Mouse (Mus musculus) myocyte (in vitro differentiated cells): ENCODE measurements around the gene Cyp1b1. TPM values are rescaled to one million over a fixed set of nuclear protein-coding genes. Genes with fewer than 3 reads are reported as not detected.

ENCODE experiments used
- H3K27me3 ChIP-seq: one replicate; pipeline ENCODE4 v1.6.1; 2011; ENCODE audit not compliant: control insufficient read depth, insufficient read depth, insufficient read length
- H3K36me3 ChIP-seq: one replicate; pipeline ENCODE4 v1.6.1; 2011; ENCODE audit not compliant: control insufficient read depth, insufficient read depth
- H3K4me2 ChIP-seq: one replicate; pipeline ENCODE4 v1.6.1; 2011; ENCODE audit warnings: low read depth, control low read depth
- H3K4me3 ChIP-seq: one replicate; pipeline ENCODE4 v1.5.1; 2011; ENCODE audit warnings: mild to moderate bottlenecking, control low read depth, moderate library complexity
- H3K79me2 ChIP-seq: one replicate; pipeline ENCODE4 v1.6.1; 2011; ENCODE audit not compliant: control insufficient read depth, insufficient read depth
- H3ac ChIP-seq: one replicate; pipeline ENCODE4 v1.6.1; 2011; ENCODE audit not compliant: control insufficient read depth, insufficient read length
- CEBPB ChIP-seq: IDR thresholded peaks from 2 replicates; pipeline ENCODE4 v1.6.1; 2011; ENCODE audit warnings: mild to moderate bottlenecking, moderate library complexity; ENCODE audit not compliant: poor library complexity, insufficient read depth, severe bottlenecking
- E2F4 ChIP-seq: IDR thresholded peaks from one replicate; pipeline ENCODE4 v1.6.1; 2011; ENCODE audit warnings: mild to moderate bottlenecking, control low read depth, moderate library complexity; ENCODE audit not compliant: insufficient read depth
- MAX ChIP-seq: IDR thresholded peaks from one replicate; pipeline ENCODE4 v1.6.1; 2011; ENCODE audit warnings: low read depth, mild to moderate bottlenecking, control low read depth
- MYOD1 ChIP-seq, 3 experiments: IDR thresholded peaks; one replicate each; pipeline ENCODE4 v1.6.1; 2011; ENCODE audit warnings: control low read depth in 2 of 3, low read depth in 2 of 3, mild to moderate bottlenecking in 2 of 3, moderate library complexity in 1 of 3; ENCODE audit not compliant: insufficient read length in 2 of 3, control insufficient read depth in 1 of 3
- MYOG ChIP-seq, 3 experiments: IDR thresholded peaks; one replicate each; pipeline ENCODE4 v1.6.1; 2011; ENCODE audit warnings: control low read depth in 2 of 3, low read depth in 2 of 3, mild to moderate bottlenecking in 2 of 3; ENCODE audit not compliant: insufficient read length in 2 of 3, control insufficient read depth in 1 of 3, insufficient read depth in 1 of 3
- POLR2A ChIP-seq: IDR thresholded peaks from one replicate; pipeline ENCODE4 v1.6.1; 2011; ENCODE audit warnings: low read depth, mild to moderate bottlenecking, control low read depth, moderate library complexity; ENCODE audit not compliant: insufficient read length
- POLR2AphosphoS2 ChIP-seq: IDR thresholded peaks from one replicate; pipeline ENCODE4 v1.6.1; 2011; ENCODE audit warnings: low read depth, control low read depth; ENCODE audit not compliant: insufficient read length
- REST ChIP-seq: IDR thresholded peaks from one replicate; pipeline ENCODE4 v1.6.1; 2011; ENCODE audit warnings: mild to moderate bottlenecking, control low read depth, moderate library complexity; ENCODE audit not compliant: insufficient read depth, insufficient read length
- SRF ChIP-seq: IDR thresholded peaks from one replicate; pipeline ENCODE4 v1.6.1; 2011; ENCODE audit warnings: low read depth; ENCODE audit not compliant: control insufficient read depth, insufficient read length
- TCF12 ChIP-seq: IDR thresholded peaks from one replicate; pipeline ENCODE4 v1.6.1; 2011; ENCODE audit warnings: mild to moderate bottlenecking, control low read depth; ENCODE audit not compliant: poor library complexity, insufficient read depth, severe bottlenecking
- TCF3 ChIP-seq: IDR thresholded peaks from one replicate; pipeline ENCODE4 v1.6.1; 2011; ENCODE audit warnings: low read depth, control low read depth; ENCODE audit not compliant: insufficient read length
- USF1 ChIP-seq: IDR thresholded peaks from one replicate; pipeline ENCODE4 v1.6.1; 2011; ENCODE audit warnings: low read depth, mild to moderate bottlenecking, control low read depth, moderate library complexity
- polyA plus RNA-seq: library from polyadenylated mRNA; unstranded; fragments of >200 nt; fragmentation: generic; extraction: Trizol; gene quantifications from one replicate; pipeline ENCODE4 v1.2.1, GENCODE M21; 2012; ENCODE audit warnings: missing spikeins

The Cyp1b1 gene
- polyA plus RNA-seq, 1 experiment: 2.5 TPM

GRCm38 (mm10) chr17:79663393-79664105 is 51.3 kb downstream of the Cyp1b1 start:
- H3K36me3 ChIP-seq: no peaks in the 10 kb centered on the region
- TF ChIP-seq TCF3 (no peak), USF1 (no peak), TCF12 (no peak), CEBPB (no peak), SRF (no peak), POLR2A (no peak), MYOD1 (IDR thresholded peaks at IDR 0.05; ENCODE audit: control insufficient read depth in 1 of 3, insufficient read length in 2 of 3, low read depth in 2 of 3) (no peak), MYOG (IDR thresholded peaks at IDR 0.05; ENCODE audit: control insufficient read depth in 1 of 3, insufficient read depth in 1 of 3, insufficient read length in 2 of 3, low read depth in 2 of 3) (no peak), E2F4 (no peak), REST (no peak), MAX (no peak), POLR2AphosphoS2 (no peak)
- H3ac ChIP-seq: no peak overlapping the region
- H3K27me3 ChIP-seq: no peaks in the 10 kb centered on the region
- no peak overlapping the region for H3K4me2 ChIP-seq
- H3K4me3 ChIP-seq: no peak overlapping the region
- H3K79me2 ChIP-seq: no peaks in the 10 kb centered on the region

- no peak for TF ChIP-seq E2F4
- no peak for TF ChIP-seq POLR2A
- no peak for TF ChIP-seq POLR2AphosphoS2
- TF ChIP-seq TCF3: no peak
- TF ChIP-seq TCF12: no peak
- no peak for TF ChIP-seq USF1
- TF ChIP-seq MYOD1 (IDR thresholded peaks at IDR 0.05; ENCODE audit: control insufficient read depth in 1 of 3, insufficient read length in 2 of 3, low read depth in 2 of 3): no peak
- no peak for TF ChIP-seq MAX
- TF ChIP-seq SRF: no peak
- H3K79me2 ChIP-seq: no peaks in the 10 kb centered on the region
- no peak overlapping the region for H3K4me2 ChIP-seq
- no peaks in the 10 kb centered on the region for H3K36me3 ChIP-seq
- no peak overlapping the region for H3K4me3 ChIP-seq
- H3K27me3 ChIP-seq: no peaks in the 10 kb centered on the region
- no peak overlapping the region for H3ac ChIP-seq
These were observed 53.0 kb downstream of the Cyp1b1 start for GRCm38 (mm10) chr17:79661848-79662247.

GRCm38 (mm10) chr17:79661387-79661786 is 53.5 kb downstream of the Cyp1b1 start:
- no peak overlapping the region for H3ac ChIP-seq
- no peak for TF ChIP-seq POLR2AphosphoS2
- no peak for TF ChIP-seq POLR2A
- TF ChIP-seq TCF3: no peak
- TF ChIP-seq CEBPB: no peak
- TF ChIP-seq SRF: no peak
- no peak for TF ChIP-seq TCF12
- TF ChIP-seq MYOD1 (IDR thresholded peaks at IDR 0.05; ENCODE audit: control insufficient read depth in 1 of 3, insufficient read length in 2 of 3, low read depth in 2 of 3): no peak
- no peak overlapping the region for H3K4me2 ChIP-seq
- H3K4me3 ChIP-seq: no peak overlapping the region
- no peaks in the 10 kb centered on the region for H3K36me3 ChIP-seq
- H3K79me2 ChIP-seq: no peaks in the 10 kb centered on the region
- H3K27me3 ChIP-seq: no peaks in the 10 kb centered on the region

GRCm38 (mm10) chr17:79658863-79659262 is 56.0 kb downstream of the Cyp1b1 start:
- H3ac ChIP-seq: no peak overlapping the region
- TF ChIP-seq E2F4 (no peak), MAX (no peak), POLR2A (no peak), MYOG (IDR thresholded peaks at IDR 0.05; ENCODE audit: control insufficient read depth in 1 of 3, insufficient read depth in 1 of 3, insufficient read length in 2 of 3, low read depth in 2 of 3) (no peak), REST (no peak), SRF (no peak), TCF12 (no peak), CEBPB (no peak), POLR2AphosphoS2 (no peak), TCF3 (no peak), MYOD1 (IDR thresholded peaks at IDR 0.05; ENCODE audit: control insufficient read depth in 1 of 3, insufficient read length in 2 of 3, low read depth in 2 of 3) (no peak), USF1 (no peak)
- no peaks in the 10 kb centered on the region for H3K36me3 ChIP-seq
- no peaks in the 10 kb centered on the region for H3K27me3 ChIP-seq
- no peak overlapping the region for H3K4me3 ChIP-seq
- no peak overlapping the region for H3K4me2 ChIP-seq
- H3K79me2 ChIP-seq: no peaks in the 10 kb centered on the region

- TF ChIP-seq E2F4 (no peak), TCF12 (no peak), POLR2A (no peak), CEBPB (no peak), REST (no peak), MYOD1 (IDR thresholded peaks at IDR 0.05; ENCODE audit: control insufficient read depth in 1 of 3, insufficient read length in 2 of 3, low read depth in 2 of 3) (no peak), MAX (no peak), TCF3 (no peak), POLR2AphosphoS2 (no peak), USF1 (no peak), MYOG (IDR thresholded peaks at IDR 0.05; ENCODE audit: control insufficient read depth in 1 of 3, insufficient read depth in 1 of 3, insufficient read length in 2 of 3, low read depth in 2 of 3) (no peak), SRF (no peak)
- Histone ChIP-seq H3K36me3 (no peaks in the 10 kb centered on the region), H3K4me2 (no peak overlapping the region), H3K4me3 (no peak overlapping the region), H3K79me2 (no peaks in the 10 kb centered on the region), H3K27me3 (no peaks in the 10 kb centered on the region), H3ac (no peak overlapping the region)
These were observed 56.4 kb downstream of the Cyp1b1 start for GRCm38 (mm10) chr17:79658452-79658851.
